Mouse (Mus musculus) left cerebral cortex, adult 18-20 months (tissue): ENCODE results near the gene Map6d1. TPM values are rescaled to one million over a fixed set of nuclear protein-coding genes. Genes with fewer than 3 reads are reported as not detected.
A peak's percentile ranks its signal among the peaks of the same experiment; 100 is the strongest.

Source experiments
- DNase-seq, 2 experiments: peaks; one replicate each; pipeline ENCODE4 v3.0.0; 2021 to 2022; ENCODE audit warnings: low spot score in 2 of 2, mixed read lengths in 1 of 2
- long read RNA-seq, 2 experiments: library from polyadenylated mRNA; stranded (forward); transcript quantifications; one replicate each; pipeline ENCODE4 v2.0.0; 2021
- total RNA-seq, 2 experiments: library from RNA; stranded (reverse); gene quantifications; 2 replicates each; pipeline ENCODE4 v1.2.3; 2021

Gene Map6d1
- total RNA-seq = 10 to 100 TPM; 34.4 to 39.4 TPM
- long read RNA-seq, experiment 1, transcript Map6d1-201 (3 exons, 3,280 nt) = major isoform, 63 of 73 reads
- long read RNA-seq, experiment 1, partial matches to known transcripts = 0 of 73 reads
- long read RNA-seq, experiment 1, other reads (novel, unspliced or antisense) = 10 of 73 reads
- long read RNA-seq, experiment 2, transcript Map6d1-201 (3 exons, 3,280 nt) = major isoform, 67 of 76 reads
- long read RNA-seq, experiment 2, partial matches to known transcripts = 0 of 76 reads
- long read RNA-seq, experiment 2, other reads (novel, unspliced or antisense) = 9 of 76 reads

DNA sequence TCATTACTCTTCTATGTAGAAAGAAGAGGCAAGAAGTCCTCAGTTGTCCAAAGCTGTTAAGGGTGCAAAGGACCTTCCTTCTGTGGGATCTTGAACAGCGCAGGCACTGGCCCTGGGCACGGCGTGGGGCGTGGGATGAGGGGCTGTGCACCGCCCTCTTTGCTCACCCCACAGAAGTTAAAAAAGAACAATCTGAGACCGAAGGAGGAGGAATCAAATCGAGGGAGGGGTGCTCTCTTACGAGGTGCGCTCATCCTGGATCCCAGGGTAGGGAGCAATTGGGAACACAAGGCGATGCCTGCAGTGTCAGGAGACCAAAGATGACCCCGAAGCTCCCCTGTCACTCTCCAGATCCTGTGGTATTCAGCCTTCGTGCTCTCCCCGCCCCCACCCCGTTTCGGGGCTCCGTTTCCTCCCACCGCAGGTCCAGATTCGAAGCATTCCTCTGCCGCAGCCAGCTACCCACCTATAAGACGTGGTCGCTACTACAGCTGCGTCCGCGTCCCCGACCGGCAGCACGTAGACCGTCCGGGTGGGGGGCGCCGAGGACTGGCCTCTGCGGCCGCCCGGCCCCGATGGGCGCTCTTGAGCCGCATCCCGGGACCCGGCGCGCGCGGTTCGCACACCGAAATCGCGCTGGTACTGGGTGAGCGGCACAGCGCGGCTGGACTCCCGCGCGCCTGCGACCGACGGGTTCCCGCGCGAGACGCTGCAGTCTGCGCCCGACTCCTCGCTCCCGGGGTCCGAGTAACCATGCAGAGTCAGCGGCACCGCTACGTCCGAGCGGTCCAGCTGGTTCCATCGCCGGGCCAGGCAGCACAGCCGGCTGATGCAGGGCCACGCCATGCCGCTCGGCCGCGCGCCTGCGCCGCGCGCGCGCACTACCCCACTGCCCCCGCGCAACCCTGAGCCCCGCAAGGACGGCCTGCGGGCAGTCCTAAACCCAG lies at the start of gene Map6d1:
Gene Map6d1, minus strand, starts transcription at position 891 of the 947 bp plus-strand sequence.
- DNase-seq = peak; percentile 64 to 72

GRCm38 (mm10) chr16:20280238-20280637 lies 39.1 kb upstream of the Map6d1 start:
- DNase-seq = no peak

DNA sequence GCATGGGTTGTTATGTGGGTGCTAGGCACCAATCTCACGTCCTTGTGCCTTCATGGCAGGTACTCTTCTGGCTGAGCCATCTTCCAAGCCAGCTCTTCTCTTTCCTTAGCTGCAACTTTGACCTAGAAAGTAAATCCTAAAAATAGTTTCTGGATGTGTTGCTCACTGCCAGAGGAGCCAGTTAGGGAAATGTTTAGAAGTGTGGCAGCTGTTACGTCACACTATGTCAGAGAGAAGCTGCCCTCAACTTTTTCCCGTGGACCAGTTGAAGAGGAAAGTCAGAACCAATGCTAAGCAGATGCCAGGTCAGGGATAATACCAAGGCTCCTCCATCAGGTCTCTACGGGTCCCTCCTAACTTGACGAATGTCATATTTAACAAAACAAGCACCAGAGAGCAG lies 38.2 kb upstream of the Map6d1 start:
- DNase-seq = no peak

GRCm38 (mm10) chr16:20272994-20273393 lies 31.8 kb upstream of the Map6d1 start:
- no peak for DNase-seq

DNA sequence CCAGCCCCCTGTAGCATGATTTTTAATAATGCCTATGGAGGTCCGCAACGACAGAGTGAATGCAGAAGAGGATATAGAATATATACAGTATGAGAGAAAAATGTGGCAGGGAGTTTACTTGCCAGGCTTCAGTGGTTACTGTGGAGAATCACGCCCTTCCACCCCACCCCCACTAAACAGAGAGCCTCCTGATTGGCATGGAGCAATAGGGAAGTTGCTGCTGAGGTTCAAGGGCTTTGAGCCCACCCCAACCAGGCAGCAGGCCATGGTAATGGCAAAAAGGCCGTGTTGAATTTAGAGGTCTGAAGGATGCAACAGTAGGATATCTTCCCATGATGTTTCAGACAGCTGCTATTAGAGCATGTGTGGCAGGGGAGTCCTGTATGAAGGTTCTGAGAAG lies 30.2 kb upstream of the Map6d1 start:
- no peak for DNase-seq

GRCm38 (mm10) chr16:20265089-20265488 lies 23.9 kb upstream of the Map6d1 start:
- no peak for DNase-seq

- no peak for DNase-seq
Measured at GRCm38 (mm10) chr16:20257926-20258325, 16.8 kb upstream of the Map6d1 start.

DNA sequence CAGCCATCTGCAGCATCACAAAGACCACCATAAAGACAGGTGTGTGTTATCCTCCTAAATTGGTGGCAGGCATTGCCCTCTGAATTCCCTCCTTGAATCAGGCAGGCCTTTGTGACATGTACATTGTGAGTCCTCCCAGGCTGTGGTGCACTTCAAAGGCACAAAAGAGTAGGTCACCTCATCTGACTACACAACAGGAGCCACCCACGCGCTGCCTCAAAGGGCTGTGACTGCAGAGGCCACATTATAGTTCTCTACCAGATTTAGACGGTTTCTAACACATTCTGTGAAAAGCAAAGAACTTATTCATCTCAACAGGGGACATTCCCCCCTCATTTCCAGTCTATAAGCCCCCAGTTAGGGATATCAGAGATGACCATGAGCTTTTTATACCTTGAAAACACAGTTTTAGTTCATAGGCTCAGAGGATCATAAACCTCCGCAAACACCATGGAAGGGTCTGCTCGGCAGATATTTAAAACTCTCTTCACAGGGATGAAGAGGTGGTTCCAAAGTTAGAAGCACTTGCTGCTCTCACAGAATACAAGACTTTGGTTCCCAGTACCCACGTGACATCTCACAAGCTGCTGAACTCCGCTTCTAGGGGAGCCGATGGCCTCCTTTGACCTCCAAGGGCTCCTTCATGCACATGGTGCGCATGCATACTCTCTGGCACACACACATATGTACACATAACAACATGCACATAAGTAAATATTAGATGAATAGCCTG lies 7.5 kb upstream of the Map6d1 start:
- peak in 1 of 2 experiments; percentile 68 for DNase-seq

DNA sequence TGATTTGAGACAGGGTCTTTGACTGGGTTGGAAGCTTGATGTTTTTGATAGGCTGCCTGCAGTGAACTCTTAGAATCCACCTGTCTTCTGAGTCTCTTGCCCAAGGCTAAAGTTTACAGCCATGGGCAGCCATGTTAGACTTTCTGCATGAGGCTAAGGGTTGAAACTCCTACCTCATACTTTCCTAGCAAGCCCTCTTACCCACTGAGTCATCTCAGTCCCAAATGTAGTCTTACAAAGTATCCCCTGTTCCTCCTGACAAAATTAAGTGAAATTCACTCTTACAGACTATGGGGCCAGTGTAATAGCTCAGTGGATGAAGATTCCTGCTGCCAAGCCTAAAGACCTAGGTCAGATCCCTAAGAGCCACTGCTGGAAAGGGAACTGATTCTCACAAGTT lies 5.9 kb upstream of the Map6d1 start:
- DNase-seq = no peak

GRCm38 (mm10) chr16:20238646-20239045 lies 2.5 kb downstream of the Map6d1 start:
- no peak for DNase-seq

DNA sequence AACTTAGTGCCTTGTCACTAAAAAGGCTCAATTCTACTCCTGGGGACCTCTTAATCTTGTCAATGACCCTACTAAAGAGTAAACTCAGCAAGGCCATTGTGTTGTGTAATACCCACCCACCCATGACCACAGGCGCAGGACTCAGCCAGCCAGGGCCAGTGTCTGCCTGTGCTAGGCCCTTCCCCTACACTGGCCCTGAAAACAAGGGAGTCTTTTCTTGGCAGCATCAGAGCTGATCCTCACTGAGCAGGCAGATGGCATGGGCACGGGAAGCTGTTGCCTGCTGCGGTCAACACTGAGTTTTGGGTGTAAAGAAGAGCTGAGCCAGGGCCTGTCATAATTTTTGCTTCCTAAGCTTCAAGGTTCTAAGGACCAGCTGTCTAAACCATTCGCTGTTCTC lies 3.7 kb downstream of the Map6d1 start:
- DNase-seq = peak in 1 of 2 experiments; percentile 33

- no peak for DNase-seq
Measured at GRCm38 (mm10) chr16:20234406-20234805, 6.8 kb downstream of the Map6d1 start.

- DNase-seq = no peak
Measured at GRCm38 (mm10) chr16:20228167-20228566, 13.0 kb downstream of the Map6d1 start.

DNA sequence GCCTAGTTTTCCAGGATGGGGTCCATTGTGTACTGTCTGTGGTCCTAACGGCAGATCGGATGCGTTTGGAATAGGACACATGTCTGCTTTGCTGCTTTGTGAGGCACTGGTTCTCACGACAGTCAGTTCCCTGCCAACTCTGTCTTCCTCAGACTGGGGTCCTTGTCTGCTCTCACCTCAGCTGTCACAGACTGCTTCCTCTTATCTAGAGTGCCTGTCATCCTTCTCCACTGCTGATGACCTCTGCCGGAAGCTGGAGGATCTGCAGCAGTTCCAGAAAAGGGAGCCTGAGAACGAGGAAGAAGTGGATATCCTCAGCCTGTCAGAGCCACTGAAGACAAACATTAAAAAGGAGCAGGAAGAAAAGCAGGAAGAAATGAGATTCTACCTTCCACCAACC lies 13.7 kb downstream of the Map6d1 start:
- no peak for DNase-seq

GRCm38 (mm10) chr16:20226676-20227075 lies 14.5 kb downstream of the Map6d1 start:
- no peak for DNase-seq

DNA sequence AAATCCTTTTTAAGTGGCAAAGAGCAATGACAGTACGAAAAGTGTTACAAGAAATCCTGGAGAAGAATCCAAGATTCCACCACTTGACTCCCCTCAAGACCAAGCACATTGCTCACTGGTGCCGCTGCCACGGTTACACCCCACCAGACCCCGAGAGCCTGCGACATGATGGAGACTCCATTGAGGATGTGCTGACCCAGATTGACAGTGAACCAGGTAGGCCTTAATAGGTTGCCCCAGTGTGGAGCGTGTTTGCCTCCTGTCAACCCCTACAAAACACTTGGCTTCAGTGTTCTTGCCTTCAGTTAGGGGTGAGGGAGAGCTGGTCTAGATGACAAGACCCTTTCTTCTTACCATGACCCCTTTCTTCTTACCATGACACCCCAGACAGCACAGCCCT lies 18.4 kb downstream of the Map6d1 start:
- DNase-seq = no peak

GRCm38 (mm10) chr16:20213591-20214226 lies 27.4 kb downstream of the Map6d1 start:
- peak in 1 of 2 experiments; percentile 61 for DNase-seq

DNA sequence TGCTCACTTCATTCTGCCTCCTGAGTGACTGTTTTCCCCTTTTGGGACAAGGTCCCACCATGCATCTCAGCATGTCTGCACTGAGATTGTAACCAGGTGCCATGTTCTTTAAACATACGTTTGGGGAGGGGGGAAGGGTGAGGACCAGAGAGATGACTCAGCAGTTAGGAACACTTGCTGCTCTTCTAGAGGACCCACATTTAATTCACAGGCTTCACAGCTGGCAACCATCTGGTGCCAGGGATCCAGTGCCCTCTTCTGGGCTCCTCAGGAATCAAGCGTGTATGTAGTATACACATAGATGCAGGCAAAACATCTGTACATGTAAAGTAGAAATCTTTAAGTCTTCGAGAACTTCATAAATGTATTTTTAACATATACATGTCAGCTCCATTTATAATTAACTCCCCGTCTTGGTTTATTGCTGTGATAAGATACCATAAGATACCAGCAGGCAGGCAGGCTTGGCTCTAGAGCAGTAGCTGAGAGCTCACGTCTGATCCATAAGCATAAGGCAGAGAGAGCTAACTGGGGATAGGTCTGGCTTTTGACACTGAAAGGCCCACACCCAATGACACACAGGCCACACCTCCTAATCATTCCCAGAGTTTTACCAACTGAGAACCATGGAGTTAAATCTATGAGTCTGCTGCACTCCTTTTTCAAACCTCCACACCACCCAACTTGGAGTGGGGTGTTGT lies 41.5 kb downstream of the Map6d1 start:
- no peak for DNase-seq

DNA sequence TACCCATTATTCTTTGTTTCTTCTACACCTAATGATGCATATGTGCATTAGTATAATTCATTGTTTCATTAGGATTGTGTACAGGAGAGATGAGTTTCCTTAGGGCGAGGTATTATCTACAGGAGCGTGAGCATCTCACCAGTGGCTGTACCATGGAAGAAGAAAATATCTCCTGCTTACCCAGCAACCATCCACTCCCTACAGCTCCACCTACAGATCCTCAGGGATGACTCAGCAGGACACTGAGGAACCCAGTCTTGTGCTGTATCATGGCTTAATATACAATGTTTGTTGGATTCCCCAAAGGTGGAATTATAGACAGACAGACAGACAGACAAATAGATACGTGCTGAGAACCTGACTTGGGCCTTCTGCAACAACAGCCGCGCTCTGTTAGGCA lies 44.2 kb downstream of the Map6d1 start:
- DNase-seq = no peak

DNA sequence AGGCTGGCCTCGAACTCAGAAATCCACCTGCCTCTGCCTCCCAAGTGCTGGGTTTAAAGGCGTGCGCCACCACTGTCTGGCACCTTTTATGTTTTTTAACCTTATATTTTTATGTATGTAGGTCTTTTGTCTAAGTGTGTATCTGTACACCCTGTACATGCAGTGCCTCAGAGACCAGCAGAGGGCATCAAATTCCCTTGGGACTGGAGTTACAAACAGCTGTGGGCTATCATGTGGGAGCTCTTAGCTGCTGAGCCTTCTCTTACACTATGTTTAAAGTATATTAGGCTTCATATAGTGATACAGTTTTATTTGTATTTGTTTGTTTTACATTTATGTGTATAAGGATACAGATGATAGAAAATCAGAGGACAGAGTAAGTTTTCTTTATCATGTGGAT lies 45.6 kb downstream of the Map6d1 start:
- no peak for DNase-seq
